Mouse (Mus musculus): ENCODE measurements at regions not wholly inside any gene's neighbourhood (a gene's known extent, or its start where the extent isn't known, plus 50 kb on each side); places are given as distances from the start of the nearest gene placed in this dataset.
"Not testable (repeated sequence)": the region's sequence is repeated elsewhere in the genome, so short reads cannot be mapped to it uniquely, and the experiment has no call there.

GRCm38 (mm10) chr8:112427721-112428389 lies 142.0 kb upstream of the Cntnap4 start:
- DNase-seq, result no peak

- no peak for DNase-seq
Measured at GRCm38 (mm10) chr8:112411968-112412367, 157.9 kb upstream of the Cntnap4 start.

- no peak for DNase-seq
Measured at GRCm38 (mm10) chr8:112411213-112411612, 158.6 kb upstream of the Cntnap4 start.

GRCm38 (mm10) chr8:112408211-112408735 lies 161.6 kb upstream of the Cntnap4 start:
- no peak for DNase-seq

GRCm38 (mm10) chr8:112404087-112404486 lies 165.8 kb upstream of the Cntnap4 start:
- no peak for DNase-seq

GRCm38 (mm10) chr8:112397438-112397837 lies 172.4 kb upstream of the Cntnap4 start:
- no peak for DNase-seq

GRCm38 (mm10) chr8:112390108-112390507 lies 179.7 kb upstream of the Cntnap4 start:
- no peak for DNase-seq

- DNase-seq, result no peak
Measured at GRCm38 (mm10) chr8:112348323-112348722, 221.5 kb upstream of the Cntnap4 start.

- no peak for DNase-seq
Measured at GRCm38 (mm10) chr8:112333171-112333570, 236.7 kb upstream of the Cntnap4 start.

- no peak for DNase-seq
Measured at GRCm38 (mm10) chr8:112332021-112332420, 237.8 kb upstream of the Cntnap4 start.

- DNase-seq, result no peak
Measured at GRCm38 (mm10) chr8:112309816-112310215, 260.0 kb upstream of the Cntnap4 start.

- no peak for DNase-seq
Measured at GRCm38 (mm10) chr8:112308354-112308753, 261.5 kb upstream of the Cntnap4 start.

GRCm38 (mm10) chr8:112297021-112297420 lies 272.8 kb upstream of the Cntnap4 start:
- no peak for DNase-seq

GRCm38 (mm10) chr8:112283316-112283715 lies 268.5 kb upstream of the Gm6793 start:
- no peak for DNase-seq

GRCm38 (mm10) chr8:112269598-112269997 lies 254.8 kb upstream of the Gm6793 start:
- no peak for DNase-seq

- no peak for DNase-seq
Measured at GRCm38 (mm10) chr8:112269214-112269566, 254.4 kb upstream of the Gm6793 start.

- DNase-seq, result peak; percentile 6
Measured at GRCm38 (mm10) chr8:112268544-112269213, 253.8 kb upstream of the Gm6793 start.

- no peak for DNase-seq
Measured at GRCm38 (mm10) chr8:112257922-112258475, 243.2 kb upstream of the Gm6793 start.

GRCm38 (mm10) chr8:112257311-112257894 lies 242.6 kb upstream of the Gm6793 start:
- DNase-seq, result no peak

- not testable (repeated sequence) for DNase-seq
Measured at GRCm38 (mm10) chr8:112246629-112247028, 231.8 kb upstream of the Gm6793 start.

- DNase-seq, result no peak
Measured at GRCm38 (mm10) chr8:112238681-112239080, 223.8 kb upstream of the Gm6793 start.

- DNase-seq, result not testable (repeated sequence)
Measured at GRCm38 (mm10) chr8:112236751-112237150, 221.9 kb upstream of the Gm6793 start.

GRCm38 (mm10) chr8:112219656-112220055 lies 204.8 kb upstream of the Gm6793 start:
- DNase-seq, result no peak

- no peak for DNase-seq
Measured at GRCm38 (mm10) chr8:112212170-112212569, 197.3 kb upstream of the Gm6793 start.
